Mouse (Mus musculus) liver, embryonic 11.5 days (tissue): Measurements from ENCODE around the gene Brsk2. TPM values are rescaled to one million over a fixed set of nuclear protein-coding genes. Genes with fewer than 3 reads are reported as not detected.

ENCODE experiments used
- ATAC-seq: fragments of 200-750 bp; cut with Nextera tagmentation; replicated peaks from 2 replicates; pipeline ENCODE4 v1.8.0; 2017; ENCODE audit warnings: moderate number of reproducible peaks, mild to moderate bottlenecking, moderate TSS enrichment, moderate library complexity; ENCODE audit not compliant: low FRiP score
- DNase-seq: peaks from one replicate; pipeline ENCODE4 v3.0.0-alpha.2; 2017; ENCODE audit warnings: low spot score
- H3K27ac ChIP-seq: fragments of 300-500 bp; sonication (generic); 2 replicates; pipeline ENCODE4 v1.5.1; 2014; ENCODE audit warnings: mild to moderate bottlenecking, low read depth, low read length, control low read depth
- H3K27me3 ChIP-seq: fragments of 300-500 bp; sonication (generic); replicated peaks from 2 replicates; pipeline ENCODE4 v1.6.1; 2014; ENCODE audit warnings: low read length, mixed read lengths; ENCODE audit not compliant: control insufficient read depth, insufficient read depth
- H3K36me3 ChIP-seq: fragments of 300-500 bp; sonication (generic); 2 replicates; pipeline ENCODE4 v1.6.1; 2014; ENCODE audit warnings: mild to moderate bottlenecking, low read length, moderate library complexity, mixed read lengths; ENCODE audit not compliant: control insufficient read depth, insufficient read depth
- H3K4me1 ChIP-seq: fragments of 300-500 bp; sonication (generic); replicated peaks from 2 replicates; pipeline ENCODE4 v1.6.1; 2014; ENCODE audit warnings: low read length, mixed read lengths; ENCODE audit not compliant: control insufficient read depth, insufficient read depth
- H3K4me2 ChIP-seq: fragments of 300-500 bp; sonication (generic); 2 replicates; pipeline ENCODE4 v1.6.1; 2014; ENCODE audit warnings: mild to moderate bottlenecking, control low read depth, moderate library complexity
- H3K4me3 ChIP-seq: fragments of 300-500 bp; sonication (generic); 2 replicates; pipeline ENCODE4 v1.5.1; 2014; ENCODE audit warnings: low read depth, low read length, control low read depth
- H3K9ac ChIP-seq: fragments of 300-500 bp; sonication (generic); 2 replicates; pipeline ENCODE4 v1.6.1; 2014; ENCODE audit warnings: low read depth, low read length, control low read depth
- H3K9me3 ChIP-seq: fragments of 300-500 bp; sonication (generic); 2 replicates; pipeline ENCODE4 v1.6.1; 2016; ENCODE audit warnings: low read length, inconsistent platforms, mixed read lengths; ENCODE audit not compliant: control insufficient read depth
- WGBS: fragments of 180-500 bp; shearing (Covaris S2); extraction: QIAGEN DNeasy Blood & Tissue Kit; methylation state at CpG from one replicate; pipeline ENCODE4 v1.1.7; 2014; 5-methylcytosine and 5-hydroxymethylcytosine counted together
- polyA plus RNA-seq: library from polyadenylated mRNA; unstranded; fragments of >200 nt; fragmentation: Nextera tagmentation; extraction: Ambion mirVana; gene quantifications from 2 replicates; pipeline ENCODE4 v1.2.1, GENCODE M21; 2014

Brsk2 gene
- polyA plus RNA-seq, 1 experiment from 2014 or later: 0.34 TPM

- Histone ChIP-seq H3K4me3 (peak overlapping the region; percentile 54), H3K27me3 (peaks cover 82% of the 10 kb centered on the region), H3K9ac (0 out of 2 replicates have a peak overlapping the region, but pooled peaks have one; percentile 16), H3K9me3 (no peaks in the 10 kb centered on the region), H3K4me1 (peaks cover 4% of the 10 kb centered on the region; the same call in 1 of the 2 replicates), H3K4me2 (peak overlapping the region; percentile 71), H3K27ac (no peak overlapping the region), H3K36me3 (no peaks in the 10 kb centered on the region)
- DNase-seq (no peak), ATAC-seq (no peak)
- 3% methylated on average over 71 of the region's 84 CpGs for WGBS
Measured at GRCm38 (mm10) chr7:141950104-141951013, 808 bp downstream of the Brsk2 start.

- no peak for ATAC-seq
- H3K4me2 ChIP-seq: no peak overlapping the region
- no peak overlapping the region for H3K27ac ChIP-seq
- peaks cover 67% of the 10 kb centered on the region for H3K27me3 ChIP-seq
- no peak for DNase-seq
- no peak overlapping the region for H3K4me3 ChIP-seq
- H3K4me1 ChIP-seq: peaks cover 4% of the 10 kb centered on the region; the same call in 1 of the 2 replicates
- 84% methylated on average over 4 of the region's 4 CpGs for WGBS
- no peak overlapping the region for H3K9ac ChIP-seq
- no peaks in the 10 kb centered on the region for H3K9me3 ChIP-seq
- H3K36me3 ChIP-seq: no peaks in the 10 kb centered on the region
Measured at GRCm38 (mm10) chr7:141951821-141952220, 2.3 kb downstream of the Brsk2 start.

DNA sequence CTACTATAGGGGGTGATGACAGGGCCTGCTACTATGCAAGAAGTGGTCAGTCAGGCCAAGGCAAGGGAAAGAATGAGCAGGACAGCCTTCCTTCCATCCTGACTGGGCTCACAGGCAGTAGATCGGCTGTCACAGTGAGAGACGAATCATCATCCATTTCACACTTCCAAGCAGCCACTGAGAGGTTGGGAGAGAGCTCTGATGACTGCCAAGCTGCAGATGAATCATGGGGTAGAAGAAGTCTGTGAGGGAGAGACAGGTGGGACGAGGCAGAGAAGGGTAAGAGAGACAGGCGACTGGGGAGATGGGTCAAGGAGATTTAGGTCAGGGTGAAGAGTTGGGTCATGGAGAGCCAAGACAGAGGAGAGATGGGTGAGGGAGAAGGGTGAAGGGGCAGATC, 3.4 kb downstream of the Brsk2 start:
- Histone ChIP-seq H3K36me3 (no peaks in the 10 kb centered on the region), H3K4me3 (no peak overlapping the region), H3K27ac (no peak overlapping the region), H3K9me3 (no peaks in the 10 kb centered on the region), H3K4me1 (peaks cover 4% of the 10 kb centered on the region; the same call in 1 of the 2 replicates), H3K9ac (no peak overlapping the region), H3K27me3 (peaks cover 58% of the 10 kb centered on the region), H3K4me2 (no peak overlapping the region)
- ATAC-seq (no peak), DNase-seq (no peak)
- WGBS: 60% methylated on average over 4 of the region's 4 CpGs

GRCm38 (mm10) chr7:141953616-141954015, 4.1 kb downstream of the Brsk2 start:
- no peaks in the 10 kb centered on the region for H3K36me3 ChIP-seq
- WGBS: 64% methylated on average over 6 of the region's 6 CpGs
- no peak overlapping the region for H3K27ac ChIP-seq
- no peak for ATAC-seq
- no peak overlapping the region for H3K4me2 ChIP-seq
- H3K27me3 ChIP-seq: peaks cover 51% of the 10 kb centered on the region
- no peaks in the 10 kb centered on the region for H3K9me3 ChIP-seq
- no peak overlapping the region for H3K4me3 ChIP-seq
- peaks cover 4% of the 10 kb centered on the region; the same call in 1 of the 2 replicates for H3K4me1 ChIP-seq
- no peak for DNase-seq
- H3K9ac ChIP-seq: no peak overlapping the region

- no peaks in the 10 kb centered on the region for H3K9me3 ChIP-seq
- no peak for DNase-seq
- H3K27me3 ChIP-seq: peaks cover 31% of the 10 kb centered on the region
- H3K4me1 ChIP-seq: no peaks in the 10 kb centered on the region
- WGBS: 66% methylated on average over 5 of the region's 5 CpGs
- no peak overlapping the region for H3K27ac ChIP-seq
- no peak overlapping the region for H3K4me3 ChIP-seq
- H3K9ac ChIP-seq: no peak overlapping the region
- H3K36me3 ChIP-seq: no peaks in the 10 kb centered on the region
- no peak overlapping the region for H3K4me2 ChIP-seq
- ATAC-seq: no peak
Measured at GRCm38 (mm10) chr7:141955565-141956173, 6.1 kb downstream of the Brsk2 start.

DNA sequence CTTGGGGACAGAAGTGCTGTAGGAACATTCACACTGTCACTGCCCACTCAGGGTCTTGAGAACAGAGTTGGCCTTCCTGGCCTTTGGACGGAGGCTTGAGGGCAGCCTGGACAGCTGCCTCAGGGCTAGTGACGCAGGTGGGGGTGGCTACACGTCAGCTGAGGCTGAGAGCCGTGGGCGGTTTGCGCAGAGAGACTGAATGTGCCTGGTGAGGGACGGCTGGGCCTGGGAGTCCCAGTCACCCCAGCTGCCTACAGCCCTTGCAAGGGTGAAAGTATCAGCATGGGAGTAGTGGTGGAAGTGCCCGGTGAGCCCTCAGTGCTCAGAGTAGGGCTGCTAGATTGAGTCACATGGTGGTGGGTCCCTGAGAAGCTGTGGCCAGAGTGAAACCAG, 6.6 kb downstream of the Brsk2 start:
- H3K9me3 ChIP-seq: no peaks in the 10 kb centered on the region
- ATAC-seq: no peak
- no peak overlapping the region for H3K4me3 ChIP-seq
- H3K36me3 ChIP-seq: no peaks in the 10 kb centered on the region
- WGBS: 79% methylated on average over 8 of the region's 8 CpGs
- no peak overlapping the region for H3K4me2 ChIP-seq
- no peaks in the 10 kb centered on the region for H3K4me1 ChIP-seq
- DNase-seq: no peak
- peaks cover 26% of the 10 kb centered on the region for H3K27me3 ChIP-seq
- H3K27ac ChIP-seq: no peak overlapping the region
- H3K9ac ChIP-seq: no peak overlapping the region

GRCm38 (mm10) chr7:141957524-141958051, 8.0 kb downstream of the Brsk2 start:
- DNase-seq: no peak
- no peak overlapping the region for H3K4me2 ChIP-seq
- ATAC-seq: no peak
- 75% methylated on average over 4 of the region's 4 CpGs for WGBS
- H3K4me3 ChIP-seq: no peak overlapping the region
- H3K27me3 ChIP-seq: peaks cover 11% of the 10 kb centered on the region
- H3K9ac ChIP-seq: no peak overlapping the region
- H3K36me3 ChIP-seq: no peaks in the 10 kb centered on the region
- H3K27ac ChIP-seq: no peak overlapping the region
- H3K9me3 ChIP-seq: no peaks in the 10 kb centered on the region
- H3K4me1 ChIP-seq: no peaks in the 10 kb centered on the region

- H3K27me3 ChIP-seq: peaks cover 5% of the 10 kb centered on the region
- 63% methylated on average over 2 of the region's 2 CpGs for WGBS
- no peak overlapping the region for H3K27ac ChIP-seq
- DNase-seq: no peak
- no peaks in the 10 kb centered on the region for H3K9me3 ChIP-seq
- H3K4me1 ChIP-seq: no peaks in the 10 kb centered on the region
- H3K4me2 ChIP-seq: no peak overlapping the region
- H3K9ac ChIP-seq: no peak overlapping the region
- ATAC-seq: no peak
- H3K4me3 ChIP-seq: no peak overlapping the region
- H3K36me3 ChIP-seq: no peaks in the 10 kb centered on the region
Measured at GRCm38 (mm10) chr7:141958211-141958610, 8.7 kb downstream of the Brsk2 start.
